Mouse (Mus musculus) mouse embryonic stem cell (cell line): ENCODE results near the gene Arhgef18.

Source experiments
- in situ Hi-C, 2 experiments: fragments of 300-500 bp; cut with MboI; formaldehyde crosslinking; loops; 1 replicate in 1 of 2; 3 replicates in 1 of 2; pipeline ENCODE4 v1.14.3; 2019 to 2020; ENCODE audit warnings: low sequenced_read_pairs in 2 of 2, low pct_unique_long_range_greater_than_20kb in 1 of 2, mixed read lengths in 1 of 2; ENCODE audit not compliant: unreplicated experiment in 1 of 2

Arhgef18 gene

DNA sequence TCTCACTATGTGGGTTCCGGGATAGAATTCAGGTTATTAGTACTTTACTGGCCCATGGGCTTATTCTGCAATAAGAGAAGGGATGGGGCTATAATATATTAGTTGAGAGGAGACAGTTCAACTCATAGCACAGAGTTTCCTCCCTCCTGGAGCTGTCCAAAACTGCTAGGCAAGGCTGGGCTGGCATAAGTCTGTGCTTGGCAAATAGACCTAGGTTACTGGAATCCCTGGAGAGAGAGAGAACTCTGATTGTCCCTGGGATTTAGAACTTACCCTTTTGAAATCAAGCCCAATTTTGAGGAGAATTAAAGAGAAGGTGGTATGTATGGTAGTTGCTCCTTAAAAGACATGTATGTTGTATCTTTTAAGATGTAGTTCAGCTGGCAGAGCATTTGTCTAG is 3.3 kb upstream of the Arhgef18 start:
- in situ Hi-C loops = no loop called here

DNA sequence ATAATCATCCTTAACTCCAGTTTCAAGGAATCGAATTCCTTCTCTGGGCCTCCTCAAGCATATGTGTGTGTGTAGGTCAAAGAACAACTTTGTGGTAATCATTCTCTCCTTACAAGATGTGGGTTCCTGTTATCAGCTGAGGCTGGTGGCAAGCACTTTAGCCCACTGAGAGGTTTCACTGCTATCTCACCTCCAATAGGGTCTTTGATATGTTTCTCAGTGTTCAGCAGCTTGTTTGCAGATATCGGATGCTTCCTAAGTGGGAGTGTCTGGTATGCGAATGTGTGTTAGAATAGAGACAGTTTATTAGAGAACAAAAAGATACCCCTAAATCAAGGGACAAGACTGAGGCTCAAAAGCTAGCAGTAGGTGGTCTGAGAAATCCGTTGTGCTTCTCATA is 513 bp upstream of the Arhgef18 start:
- in situ Hi-C loops = no loop called here

- in situ Hi-C loops = no loop called here
Measured at GRCm38 (mm10) chr8:3394600-3394999, 1.8 kb downstream of the Arhgef18 start.

GRCm38 (mm10) chr8:3395246-3395645 is 2.4 kb downstream of the Arhgef18 start:
- in situ Hi-C loops = no loop called here

- in situ Hi-C loops = no loop called here
Measured at GRCm38 (mm10) chr8:3397597-3397996, 4.8 kb downstream of the Arhgef18 start.

- in situ Hi-C loops = no loop called here
Measured at GRCm38 (mm10) chr8:3400509-3400908, 7.7 kb downstream of the Arhgef18 start.

- in situ Hi-C loops = no loop called here
Measured at GRCm38 (mm10) chr8:3407417-3407816, 14.6 kb downstream of the Arhgef18 start.

- in situ Hi-C loops = no loop called here
Measured at GRCm38 (mm10) chr8:3411085-3411484, 18.3 kb downstream of the Arhgef18 start.

- in situ Hi-C loops = no loop called here
Measured at GRCm38 (mm10) chr8:3411901-3412301, 19.1 kb downstream of the Arhgef18 start.

GRCm38 (mm10) chr8:3412816-3413215 is 20.0 kb downstream of the Arhgef18 start:
- in situ Hi-C loops = no loop called here

- in situ Hi-C loops = no loop called here
Measured at GRCm38 (mm10) chr8:3414639-3415190, 21.9 kb downstream of the Arhgef18 start.

GRCm38 (mm10) chr8:3415259-3415658 is 22.5 kb downstream of the Arhgef18 start:
- in situ Hi-C loops = no loop called here

GRCm38 (mm10) chr8:3415661-3416060 is 22.9 kb downstream of the Arhgef18 start:
- in situ Hi-C loops = no loop called here

DNA sequence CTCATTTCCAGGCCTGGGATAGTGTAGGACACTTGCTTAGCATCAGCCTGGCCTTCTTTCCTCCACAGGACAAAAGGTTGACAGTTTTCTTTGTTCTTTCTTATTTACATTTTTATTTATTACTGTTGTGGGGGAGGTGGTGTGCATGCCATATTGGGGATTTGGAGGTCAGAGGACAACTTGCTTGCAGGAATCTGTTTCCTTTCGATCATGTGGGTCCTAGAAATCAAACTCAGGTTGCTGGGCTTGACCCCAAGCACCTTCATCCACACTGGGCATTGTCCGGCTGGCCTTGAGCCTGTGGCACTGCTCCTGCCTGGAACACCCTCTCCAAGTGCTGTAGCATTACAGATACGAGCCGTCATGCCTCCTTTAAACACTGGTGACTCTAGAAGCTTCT is 24.0 kb downstream of the Arhgef18 start:
- in situ Hi-C loops = no loop called here

- in situ Hi-C loops = no loop called here
Measured at GRCm38 (mm10) chr8:3417455-3417854, 24.6 kb downstream of the Arhgef18 start.

DNA sequence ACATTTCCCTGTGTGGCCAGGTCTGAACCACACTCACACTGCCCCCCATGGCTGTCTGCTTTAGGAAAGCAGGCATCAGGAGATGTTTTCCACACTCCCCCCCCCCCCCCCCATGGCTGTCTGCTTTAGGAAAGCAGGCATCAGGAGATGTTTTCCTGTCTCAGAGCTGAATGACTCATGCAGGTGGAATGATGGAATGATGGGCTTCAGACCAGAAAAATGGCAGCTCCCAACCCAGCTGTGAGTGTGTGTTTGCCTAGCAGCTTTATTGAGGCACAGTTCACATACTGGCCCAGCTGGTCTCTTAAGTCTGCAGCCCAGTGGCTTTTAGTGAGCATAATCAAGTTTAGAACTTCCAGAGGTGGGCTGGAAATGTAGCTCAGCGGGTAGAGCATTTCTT is 25.3 kb downstream of the Arhgef18 start:
- in situ Hi-C loops = no loop called here

GRCm38 (mm10) chr8:3420105-3420706 is 27.4 kb downstream of the Arhgef18 start:
- in situ Hi-C loops = no loop called here

DNA sequence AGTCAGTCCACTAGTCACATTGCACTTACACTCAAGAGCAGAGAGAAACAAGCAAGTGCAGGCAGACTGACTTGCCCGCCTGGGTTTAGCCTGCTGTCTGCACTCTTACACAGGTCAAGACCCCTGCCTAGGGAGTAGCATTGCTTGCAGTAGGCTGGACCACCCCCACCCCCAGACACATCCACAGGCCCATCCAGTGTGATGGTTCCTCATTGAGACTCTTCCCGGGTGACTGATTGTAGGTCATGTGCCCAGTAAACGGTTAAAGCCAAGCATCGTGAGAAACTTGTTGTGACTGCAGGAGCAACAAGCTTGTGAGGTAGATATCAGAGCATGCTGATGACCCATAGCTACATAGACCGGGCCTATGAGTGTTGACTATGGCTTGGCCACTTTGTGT is 28.7 kb downstream of the Arhgef18 start:
- in situ Hi-C loops = no loop called here

GRCm38 (mm10) chr8:3425217-3425616 is 32.4 kb downstream of the Arhgef18 start:
- in situ Hi-C loops = no loop called here

GRCm38 (mm10) chr8:3426211-3426610 is 33.4 kb downstream of the Arhgef18 start:
- in situ Hi-C loops = no loop called here

DNA sequence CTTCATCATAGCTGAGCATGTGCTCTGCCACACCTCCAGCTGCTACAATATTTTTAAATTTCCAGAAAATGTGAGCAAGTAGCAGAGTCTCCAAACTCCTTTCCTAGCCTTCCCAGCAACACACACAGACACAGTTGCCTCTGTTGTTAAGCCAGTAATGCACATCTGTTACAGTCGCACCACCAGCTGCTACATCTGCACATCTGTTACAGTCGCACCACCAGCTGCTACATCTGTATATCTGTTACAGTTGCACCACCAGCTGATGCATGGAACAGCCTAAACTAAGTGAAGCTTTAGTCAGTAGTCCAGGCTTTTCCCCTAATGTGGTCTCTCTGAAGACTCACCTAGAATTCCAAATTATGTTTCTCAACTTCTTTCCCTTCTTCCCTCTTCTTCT is 35.6 kb downstream of the Arhgef18 start:
- in situ Hi-C loops = no loop called here
